Mouse (Mus musculus) C2C12 (cell line): ENCODE measurements at regions not wholly inside any gene's neighbourhood (a gene's known extent, or its start where the extent isn't known, plus 50 kb on each side); places are given as distances from the start of the nearest gene placed in this dataset.

Experiments
- CTCF ChIP-seq: IDR thresholded peaks from one replicate; pipeline ENCODE4 v1.5.1; 2011; ENCODE audit not compliant: control insufficient read depth, insufficient read depth, insufficient read length
- MYOG ChIP-seq: IDR thresholded peaks from one replicate; pipeline ENCODE4 v1.6.1; 2011; ENCODE audit not compliant: control insufficient read depth, insufficient read length; ENCODE audit errors: extremely low read depth
- USF1 ChIP-seq: IDR thresholded peaks from one replicate; pipeline ENCODE4 v1.6.1; 2011; ENCODE audit warnings: low read depth, mild to moderate bottlenecking, control low read depth, moderate library complexity

DNA sequence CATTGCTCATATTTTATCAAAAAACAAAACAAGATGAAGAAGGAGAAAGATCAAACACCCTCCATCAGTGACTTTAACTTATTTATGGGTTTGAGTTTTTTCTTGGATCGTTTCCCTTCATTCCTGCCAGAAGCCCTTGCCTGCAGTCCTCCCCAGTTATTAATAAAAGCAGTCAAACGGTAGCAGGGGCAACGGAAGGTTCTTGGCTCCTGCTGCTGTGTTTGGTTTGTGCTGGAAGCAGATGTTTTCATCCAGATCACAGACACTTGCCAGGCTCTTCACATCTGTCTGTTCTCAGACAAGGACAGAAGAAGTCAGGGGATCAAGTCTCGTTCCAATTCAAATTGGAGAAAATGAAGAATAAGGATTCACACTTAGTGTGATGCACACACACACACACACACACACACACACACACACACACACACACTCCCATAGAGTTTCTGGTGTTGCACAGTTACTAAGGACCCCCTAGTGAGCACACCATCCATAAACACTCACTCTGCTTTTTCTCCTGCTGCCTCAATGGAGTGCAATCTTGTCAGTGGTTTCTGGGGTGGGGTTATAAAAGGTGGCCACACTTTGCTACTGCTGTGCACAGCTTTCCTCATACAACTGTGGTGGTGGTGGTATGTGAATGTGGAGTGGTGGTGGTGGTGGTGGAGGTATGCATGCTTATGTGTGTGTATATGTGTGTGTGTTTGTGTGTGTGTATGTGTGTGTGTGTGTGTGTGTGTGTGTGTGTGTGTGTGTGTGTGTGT is 131.6 kb upstream of the Mycn start:
- TF ChIP-seq CTCF (no peak), MYOG (no peak), USF1 (no peak)
